Mouse (Mus musculus) small intestine, adult 2 months (tissue): ENCODE data around the gene Incenp.

Experiments
- CTCF ChIP-seq: fragments of 200-500 bp; IDR thresholded peaks from 2 replicates; pipeline ENCODE4 v1.5.1; 2012; ENCODE audit warnings: low read depth, mild to moderate bottlenecking, control low read depth, inconsistent platforms, low read length, moderate library complexity, mixed read lengths; ENCODE audit not compliant: insufficient replicate concordance, insufficient read length; ENCODE audit errors: extremely low read depth
- POLR2A ChIP-seq: fragments of 200-500 bp; IDR thresholded peaks from 2 replicates; pipeline ENCODE4 v1.6.1; 2012; ENCODE audit warnings: low read depth, mild to moderate bottlenecking, control low read depth, inconsistent platforms, low read length, moderate library complexity

- TF ChIP-seq POLR2A (no peak), CTCF (no peak)
Observed at GRCm38 (mm10) chr19:9946986-9947385, 47.6 kb upstream of the Incenp start.
